Mouse (Mus musculus) kidney, adult 9 months (tissue): ENCODE results near the gene A230072I06Rik.

Experiments
- DNase-seq: peaks from one replicate; pipeline ENCODE4 v3.0.0; 2022

The A230072I06Rik gene

DNA sequence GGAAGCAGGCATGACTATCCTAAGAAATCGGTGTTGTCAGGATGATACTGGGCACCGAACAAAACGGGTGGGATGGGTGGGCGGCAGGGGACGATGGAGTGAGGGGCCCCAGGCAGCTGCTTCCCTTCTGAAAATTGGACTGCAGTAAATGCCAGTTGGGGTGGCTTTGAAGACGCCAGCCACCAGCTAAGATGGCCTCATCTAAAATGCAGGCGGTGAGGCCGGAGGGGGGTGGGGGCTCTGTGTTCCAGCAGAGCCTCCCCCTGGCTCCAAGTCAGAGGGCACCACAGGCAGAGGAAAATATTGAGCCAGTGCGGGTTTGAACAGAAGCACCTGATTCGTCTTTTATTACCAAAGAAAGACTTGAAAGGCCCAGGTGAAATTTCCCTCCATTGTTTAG, 45.9 kb downstream of the A230072I06Rik start:
- no peak for DNase-seq

GRCm38 (mm10) chr8:12324991-12325601, 46.5 kb downstream of the A230072I06Rik start:
- no peak for DNase-seq

DNA sequence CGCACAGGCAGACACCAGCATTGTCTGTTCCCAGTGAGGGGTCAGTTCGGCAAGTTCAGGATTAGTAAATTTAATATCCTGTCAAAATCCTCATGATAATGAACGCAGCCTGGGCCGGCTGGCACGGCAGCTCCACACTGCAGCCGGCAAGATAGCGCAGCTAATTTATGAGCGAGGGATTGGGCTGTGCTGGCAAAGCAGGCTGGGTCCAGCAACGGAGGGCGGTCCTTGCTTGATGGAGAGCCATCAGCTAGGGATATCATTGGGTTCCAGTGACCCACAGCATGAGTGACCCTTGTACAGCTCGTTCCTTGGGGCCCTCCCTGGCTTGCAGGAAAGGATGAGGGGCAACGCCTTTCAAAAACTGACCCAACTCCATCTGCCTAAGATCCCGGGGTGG, 48.6 kb downstream of the A230072I06Rik start:
- DNase-seq, result no peak

DNA sequence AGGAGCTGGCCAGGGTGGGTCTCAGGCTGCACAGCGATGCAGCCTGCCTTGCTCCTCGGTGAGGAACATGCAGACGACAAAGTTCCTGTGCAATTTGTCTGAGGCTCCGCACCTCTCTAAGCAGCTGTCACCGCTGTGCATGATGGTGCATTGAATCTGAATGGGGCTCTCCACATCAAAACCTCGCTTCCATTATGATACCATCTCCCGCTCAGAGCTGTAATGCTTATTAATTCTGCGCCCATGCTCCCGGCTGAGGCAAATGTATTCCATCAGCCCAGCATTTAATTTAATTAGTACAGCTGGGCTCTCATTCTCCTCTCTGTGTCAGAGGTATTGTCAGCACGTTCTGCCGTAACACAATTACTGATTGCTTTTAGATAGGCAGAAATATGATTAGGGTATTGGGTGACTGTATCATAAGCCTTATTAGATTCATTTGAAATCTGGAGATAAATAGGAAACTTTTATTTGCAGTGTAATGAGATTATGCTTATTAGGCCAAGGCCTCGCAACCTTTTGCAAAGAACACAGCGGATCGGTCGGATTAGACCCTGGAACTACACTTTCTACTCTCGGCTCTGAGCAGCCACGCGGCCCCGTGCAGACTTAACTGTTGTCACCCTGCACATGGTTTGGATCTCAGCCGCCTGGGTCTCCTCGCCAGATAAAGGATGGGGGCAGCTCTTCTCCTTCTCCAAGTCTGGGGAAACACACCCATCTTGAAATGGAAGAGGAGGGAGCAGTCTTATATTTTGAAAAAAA, 49.3 kb downstream of the A230072I06Rik start:
- DNase-seq, result no peak

DNA sequence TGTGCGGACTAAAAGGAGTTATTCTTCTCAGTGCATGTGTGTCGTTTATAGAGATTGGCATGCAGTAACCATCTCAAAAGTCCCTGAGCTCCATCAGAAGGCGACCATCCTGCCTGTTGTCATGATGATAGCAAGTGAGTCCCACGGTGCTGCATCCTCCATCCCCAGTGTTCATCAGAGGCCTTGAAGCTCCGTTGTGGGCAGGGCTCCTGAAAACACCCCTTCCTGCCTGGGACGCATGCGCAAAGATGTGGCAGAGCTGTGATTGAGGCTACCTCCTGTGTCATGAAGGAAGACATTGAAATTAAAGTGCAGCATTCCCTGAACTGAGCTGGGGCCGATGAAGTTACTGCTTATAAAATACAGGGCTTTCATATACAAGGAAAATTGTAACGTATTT, 49.9 kb downstream of the A230072I06Rik start:
- no peak for DNase-seq

- no peak for DNase-seq
Measured at GRCm38 (mm10) chr8:12330066-12330465, 51.4 kb downstream of the A230072I06Rik start.
